Mouse (Mus musculus): ENCODE measurements at regions not wholly inside any gene's neighbourhood (a gene's known extent, or its start where the extent isn't known, plus 50 kb on each side); places are given as distances from the start of the nearest gene placed in this dataset.

- 61% methylated on average over 2 of the region's 2 CpGs for WGBS
- H3K27me3 ChIP-seq: no peaks in the 10 kb centered on the region
- ATAC-seq (ENCODE audit: low FRiP score): no peak
- H3K9me3 ChIP-seq: no peaks in the 10 kb centered on the region
- H3K36me3 ChIP-seq: no peaks in the 10 kb centered on the region
- H3K9ac ChIP-seq: no peak overlapping the region
- no peak overlapping the region for H3K4me3 ChIP-seq
- no peak overlapping the region for H3K27ac ChIP-seq
- H3K4me1 ChIP-seq (replicated peaks): no peaks in the 10 kb centered on the region
- H3K4me2 ChIP-seq: no peak overlapping the region
These were observed 169.5 kb downstream of the Tpbg start for GRCm38 (mm10) chr9:86011661-86012060.

- ATAC-seq (ENCODE audit: low FRiP score): no peak
These were observed 173.7 kb downstream of the Tpbg start for GRCm38 (mm10) chr9:86015841-86016240.

GRCm38 (mm10) chr9:86020133-86020532 is 178.0 kb downstream of the Tpbg start:
- peak overlapping the region; percentile 48 for H3K27ac ChIP-seq
- H3K9me3 ChIP-seq: no peaks in the 10 kb centered on the region
- H3K27me3 ChIP-seq: no peaks in the 10 kb centered on the region
- H3K4me1 ChIP-seq (replicated peaks): peaks cover 3% of the 10 kb centered on the region
- no peak overlapping the region for H3K9ac ChIP-seq
- no peak overlapping the region for H3K4me3 ChIP-seq
- ATAC-seq (ENCODE audit: low FRiP score): no peak
- 69% methylated on average over 6 of the region's 6 CpGs for WGBS
- H3K36me3 ChIP-seq: no peaks in the 10 kb centered on the region
- no peak overlapping the region for H3K4me2 ChIP-seq

More at GRCm38 (mm10) chr9:86015841-86016240, 173.7 kb downstream of the Tpbg start:
- H3K27me3 ChIP-seq: no peaks in the 10 kb centered on the region
- no peaks in the 10 kb centered on the region for H3K36me3 ChIP-seq
- 85% methylated on average over 4 of the region's 4 CpGs for WGBS
- no peak overlapping the region for H3K4me2 ChIP-seq
- no peaks in the 10 kb centered on the region for H3K9me3 ChIP-seq
- no peak overlapping the region for H3K4me3 ChIP-seq
- H3K9ac ChIP-seq: no peak overlapping the region
- H3K27ac ChIP-seq: no peak overlapping the region
- peaks cover 2% of the 10 kb centered on the region for H3K4me1 ChIP-seq (replicated peaks)

- ATAC-seq (ENCODE audit: low FRiP score): peak; percentile 84
- H3K9ac ChIP-seq: no peak overlapping the region
- H3K27me3 ChIP-seq: no peaks in the 10 kb centered on the region
- 31% methylated on average over 4 of the region's 4 CpGs for WGBS
- 0 out of 2 replicates have a peak overlapping the region, but pooled peaks have one; percentile 65 for H3K27ac ChIP-seq
- H3K4me2 ChIP-seq: no peak overlapping the region
- no peaks in the 10 kb centered on the region for H3K36me3 ChIP-seq
- no peaks in the 10 kb centered on the region for H3K9me3 ChIP-seq
- H3K4me1 ChIP-seq (replicated peaks): peaks cover 3% of the 10 kb centered on the region
- H3K4me3 ChIP-seq: no peak overlapping the region
These were observed 178.6 kb downstream of the Tpbg start for GRCm38 (mm10) chr9:86020765-86021164.

GRCm38 (mm10) chr9:86030738-86031137 is 188.6 kb downstream of the Tpbg start:
- ATAC-seq (ENCODE audit: low FRiP score): no peak
- Histone ChIP-seq H3K4me3 (no peak overlapping the region), H3K4me2 (no peak overlapping the region), H3K9ac (no peak overlapping the region), H3K9me3 (no peaks in the 10 kb centered on the region), H3K4me1 (replicated peaks) (no peaks in the 10 kb centered on the region), H3K27me3 (no peaks in the 10 kb centered on the region), H3K36me3 (no peaks in the 10 kb centered on the region), H3K27ac (no peak overlapping the region)
- 65% methylated on average over 5 of the region's 5 CpGs for WGBS

- WGBS: 44% methylated on average over 4 of the region's 4 CpGs
- Histone ChIP-seq H3K27ac (no peak overlapping the region), H3K27me3 (no peaks in the 10 kb centered on the region), H3K4me3 (no peak overlapping the region), H3K4me2 (no peak overlapping the region), H3K9ac (no peak overlapping the region), H3K36me3 (no peaks in the 10 kb centered on the region), H3K4me1 (replicated peaks) (no peaks in the 10 kb centered on the region), H3K9me3 (no peaks in the 10 kb centered on the region)
- no peak for ATAC-seq (ENCODE audit: low FRiP score)
These were observed 201.9 kb downstream of the Tpbg start for GRCm38 (mm10) chr9:86044098-86044497.

- no peaks in the 10 kb centered on the region for H3K36me3 ChIP-seq
- WGBS: 86% methylated on average over 4 of the region's 4 CpGs
- H3K4me2 ChIP-seq: no peak overlapping the region
- ATAC-seq (ENCODE audit: low FRiP score): no peak
- H3K9ac ChIP-seq: no peak overlapping the region
- H3K9me3 ChIP-seq: no peaks in the 10 kb centered on the region
- peaks cover 18% of the 10 kb centered on the region for H3K4me1 ChIP-seq (replicated peaks)
- H3K4me3 ChIP-seq: no peak overlapping the region
- H3K27me3 ChIP-seq: no peaks in the 10 kb centered on the region
- H3K27ac ChIP-seq: no peak overlapping the region
These were observed 215.9 kb downstream of the Tpbg start for GRCm38 (mm10) chr9:86058116-86058515.

- H3K36me3 ChIP-seq: no peaks in the 10 kb centered on the region
- no peaks in the 10 kb centered on the region for H3K9me3 ChIP-seq
- 43% methylated on average over 6 of the region's 6 CpGs for WGBS
- H3K27ac ChIP-seq: no peak overlapping the region
- H3K4me2 ChIP-seq: no peak overlapping the region
- ATAC-seq (ENCODE audit: low FRiP score): no peak
- H3K4me1 ChIP-seq (replicated peaks): peaks cover 18% of the 10 kb centered on the region
- H3K4me3 ChIP-seq: no peak overlapping the region
- H3K9ac ChIP-seq: no peak overlapping the region
- H3K27me3 ChIP-seq: no peaks in the 10 kb centered on the region
These were observed 217.9 kb downstream of the Tpbg start for GRCm38 (mm10) chr9:86060049-86060448.

- Histone ChIP-seq H3K4me1 (replicated peaks) (peaks cover 18% of the 10 kb centered on the region), H3K4me2 (no peak overlapping the region), H3K9me3 (no peaks in the 10 kb centered on the region), H3K36me3 (no peaks in the 10 kb centered on the region), H3K9ac (no peak overlapping the region), H3K27me3 (no peaks in the 10 kb centered on the region), H3K27ac (no peak overlapping the region), H3K4me3 (no peak overlapping the region)
- WGBS: 94% methylated on average over 4 of the region's 4 CpGs
- no peak for ATAC-seq (ENCODE audit: low FRiP score)
These were observed 219.1 kb downstream of the Tpbg start for GRCm38 (mm10) chr9:86061230-86061629.

- no peak for ATAC-seq (ENCODE audit: low FRiP score)
- no peak overlapping the region for H3K27ac ChIP-seq
- no peaks in the 10 kb centered on the region for H3K4me1 ChIP-seq (replicated peaks)
- no peaks in the 10 kb centered on the region for H3K27me3 ChIP-seq
- no peak overlapping the region for H3K4me3 ChIP-seq
- no peak overlapping the region for H3K4me2 ChIP-seq
- no peaks in the 10 kb centered on the region for H3K36me3 ChIP-seq
- no peak overlapping the region for H3K9ac ChIP-seq
- no peaks in the 10 kb centered on the region for H3K9me3 ChIP-seq
These were observed 237.1 kb downstream of the Tpbg start for GRCm38 (mm10) chr9:86079275-86079674.

GRCm38 (mm10) chr9:86081873-86082272 is 239.7 kb downstream of the Tpbg start:
- H3K4me1 ChIP-seq (replicated peaks): no peaks in the 10 kb centered on the region
- no peaks in the 10 kb centered on the region for H3K9me3 ChIP-seq
- H3K9ac ChIP-seq: no peak overlapping the region
- H3K4me3 ChIP-seq: no peak overlapping the region
- no peaks in the 10 kb centered on the region for H3K36me3 ChIP-seq
- no peak overlapping the region for H3K27ac ChIP-seq
- no peaks in the 10 kb centered on the region for H3K27me3 ChIP-seq
- H3K4me2 ChIP-seq: no peak overlapping the region
- WGBS: 74% methylated on average over 6 of the region's 6 CpGs
- no peak for ATAC-seq (ENCODE audit: low FRiP score)

- H3K36me3 ChIP-seq: no peaks in the 10 kb centered on the region
- no peak overlapping the region for H3K4me3 ChIP-seq
- H3K27me3 ChIP-seq: no peaks in the 10 kb centered on the region
- no peaks in the 10 kb centered on the region for H3K4me1 ChIP-seq (replicated peaks)
- ATAC-seq (ENCODE audit: low FRiP score): no peak
- H3K27ac ChIP-seq: no peak overlapping the region
- H3K4me2 ChIP-seq: no peak overlapping the region
- no peaks in the 10 kb centered on the region for H3K9me3 ChIP-seq
- H3K9ac ChIP-seq: no peak overlapping the region
These were observed 250.8 kb downstream of the Tpbg start for GRCm38 (mm10) chr9:86092998-86093397.

GRCm38 (mm10) chr9:86095460-86095859 is 253.3 kb downstream of the Tpbg start:
- Histone ChIP-seq H3K27me3 (no peaks in the 10 kb centered on the region), H3K4me1 (replicated peaks) (no peaks in the 10 kb centered on the region), H3K27ac (no peak overlapping the region), H3K4me2 (no peak overlapping the region), H3K9me3 (no peaks in the 10 kb centered on the region), H3K9ac (no peak overlapping the region), H3K4me3 (no peak overlapping the region), H3K36me3 (no peaks in the 10 kb centered on the region)
- no peak for ATAC-seq (ENCODE audit: low FRiP score)
- WGBS: 74% methylated on average over 2 of the region's 2 CpGs

- 70% methylated on average over 1 of the region's 1 CpGs for WGBS
- no peak overlapping the region for H3K4me2 ChIP-seq
- H3K4me3 ChIP-seq: no peak overlapping the region
- H3K27ac ChIP-seq: no peak overlapping the region
- H3K9ac ChIP-seq: no peak overlapping the region
- ATAC-seq (ENCODE audit: low FRiP score): no peak
- no peaks in the 10 kb centered on the region for H3K36me3 ChIP-seq
- no peaks in the 10 kb centered on the region for H3K9me3 ChIP-seq
- H3K27me3 ChIP-seq: no peaks in the 10 kb centered on the region
- H3K4me1 ChIP-seq (replicated peaks): no peaks in the 10 kb centered on the region
These were observed 254.1 kb downstream of the Tpbg start for GRCm38 (mm10) chr9:86096246-86096645.
